ENCODE assay signal across 19 mouse cellular contexts in genomic region chr10:89921965-89922364, GRCm38 (mm10). TPM values are rescaled to one million over a fixed set of nuclear protein-coding genes. Genes with fewer than 3 reads are reported as not detected.
DNase-seq lines count a peak whose midpoint lies in the region; TF ChIP-seq lines count a peak whose summit lies in the region.
"Had no signal": no experiment of that assay in that cellular context is flagged by ENCODE, and none has a peak within 500 bp of the region (broad histone marks: within the 10 kb centered on the region; RNA-seq: fewer than 3 reads in every experiment).

No protein-coding gene starts in this region.

- in situ Hi-C loops in ES-E14 (cut with MboI; ENCODE audit: low sequenced_read_pairs in 2 of 2, unreplicated experiment in 2 of 2): no loop called here

- H3K4me1 ChIP-seq in ES-E14 (ENCODE audit: control insufficient read depth in 2 of 2, insufficient read depth in 2 of 2, low read length in 2 of 2, poor library complexity in 1 of 2): no peaks in the 10 kb centered on the region
- H3K4me1 ChIP-seq: forebrain, embryonic 10.5 days; forebrain, embryonic 13.5 days; hindbrain, embryonic 12.5 days; hindbrain, embryonic 15.5 days had no signal

- H3K9me3 ChIP-seq in ES-E14 (ENCODE audit: control insufficient read depth, insufficient read depth, low read depth, low read length): no peaks in the 10 kb centered on the region
- H3K9me3 ChIP-seq: hindbrain, embryonic 15.5 days had no signal

- no peak overlapping the region for H3K9ac ChIP-seq in ES-E14 (ENCODE audit: insufficient read depth, low read depth, low read length, poor library complexity, severe bottlenecking)
- H3K9ac ChIP-seq: forebrain, embryonic 13.5 days; hindbrain, embryonic 12.5 days; hindbrain, embryonic 15.5 days had no signal

- H3K36me3 ChIP-seq in ES-E14 (ENCODE audit: control insufficient read depth, insufficient read depth, low read length, poor library complexity, severe bottlenecking): no peaks in the 10 kb centered on the region
- H3K36me3 ChIP-seq: forebrain, embryonic 10.5 days; hindbrain, embryonic 12.5 days; hindbrain, embryonic 15.5 days had no signal

- no peak overlapping the region for H3K27ac ChIP-seq in ES-E14 (ENCODE audit: insufficient read depth, low read depth, low read length, poor library complexity, severe bottlenecking)
- H3K27ac ChIP-seq: forebrain, embryonic 10.5 days; forebrain, embryonic 13.5 days; hindbrain, embryonic 12.5 days; hindbrain, embryonic 15.5 days had no signal

- DNase-seq in heart, adult 11 months: peak; percentile 43
- no peak for DNase-seq in heart, adult 18-20 months
- DNase-seq in right cerebral cortex, adult 18-20 months: peak; percentile 48
- no peak for DNase-seq in right cerebral cortex, postnatal 4 days
- DNase-seq in ES-E14 (ENCODE audit: low read depth, low spot score): no peak
- peak; percentile 70 for DNase-seq in brain, adult 2 months (ENCODE audit: low read depth, low spot score)
- DNase-seq in natural killer cell, adult 2 months (ENCODE audit: low spot score in 2 of 2): no peak
- DNase-seq: adrenal gland, adult 8-10 months; adrenal gland, postnatal 25 days; B cell, adult 2 months; cerebellum, adult 18-20 months; cerebellum, adult 9-10 months; cerebellum, postnatal 14 days; gastrocnemius, postnatal 25 days had no signal

- no peak overlapping the region for H3K4me3 ChIP-seq in ES-E14 (ENCODE audit: insufficient read depth in 1 of 2, low read depth in 1 of 2, low read length in 2 of 2, poor library complexity in 1 of 2, severe bottlenecking in 1 of 2)
- H3K4me3 ChIP-seq: forebrain, embryonic 10.5 days; forebrain, embryonic 13.5 days; hindbrain, embryonic 12.5 days; hindbrain, embryonic 15.5 days had no signal

TF ChIP-seq in ES-E14, 5 proteins besides CTCF, POLR2A, EP300 and RAD21:
- no peak for TF ChIP-seq ZC3H11A (IDR thresholded peaks at IDR 0.05; ENCODE audit: borderline replicate concordance, low read depth, low read length)
- TF ChIP-seq MAFK (IDR thresholded peaks at IDR 0.05; ENCODE audit: insufficient read depth, low read depth, low read length): 0 out of 2 replicates have a peak, but pooled peaks have one; percentile 33
- no peak for TF ChIP-seq CHD2 (IDR thresholded peaks at IDR 0.05; ENCODE audit: low read depth, low read length)
- TF ChIP-seq ZNF384 (IDR thresholded peaks at IDR 0.05; ENCODE audit: low read depth, low read length): no peak
TF ChIP-seq in ES-E14: peak in this region for 1.

RNA-seq across cellular contexts. Expression of gene Anks1b, which starts 48.7 kb away (rescaled TPM):
- total RNA-seq in heart, adult 18-20 months (2021): under 1 TPM; 0.33 to 0.40 TPM
- 2.6 and 3.9 TPM in 2 replicates for total RNA-seq in ES-E14 (2012; rRNA removed)
- total RNA-seq: hematopoietic stem cell, adult 5-6 weeks had no signal

Comparison
In these comparisons a context has a peak if more than half of its experiments do, and no peak if none do; other contexts are left out.
1. DNase-seq: peak in heart, adult 11 months (single experiment), right cerebral cortex, adult 18-20 months (single experiment) and brain, adult 2 months (single experiment); none in heart, adult 18-20 months (0 of 2), right cerebral cortex, postnatal 4 days (single experiment), ES-E14 (single experiment) and natural killer cell, adult 2 months (0 of 2).